Mouse (Mus musculus) erythroblast, embryonic 14.5 days (primary cell): ENCODE measurements around the gene Slc6a1.

Source experiments
- GATA1 ChIP-seq: IDR thresholded peaks from 2 replicates; pipeline ENCODE4 v1.6.1; 2012; ENCODE audit warnings: low read length, inconsistent platforms, mixed read lengths
- TAL1 ChIP-seq: IDR thresholded peaks from 3 replicates; pipeline ENCODE4 v1.6.1; 2012; ENCODE audit warnings: low read length, inconsistent platforms, mixed read lengths

- TF ChIP-seq TAL1 = no peak
- TF ChIP-seq GATA1 = no peak
These were observed 14.5 kb upstream of the Slc6a1 start for GRCm38 (mm10) chr6:114267979-114268378.
